Mouse (Mus musculus): ENCODE results near the gene Arid5b.
A peak's percentile ranks its signal among the peaks of the same experiment; 100 is the strongest.

Gene Arid5b

DNA sequence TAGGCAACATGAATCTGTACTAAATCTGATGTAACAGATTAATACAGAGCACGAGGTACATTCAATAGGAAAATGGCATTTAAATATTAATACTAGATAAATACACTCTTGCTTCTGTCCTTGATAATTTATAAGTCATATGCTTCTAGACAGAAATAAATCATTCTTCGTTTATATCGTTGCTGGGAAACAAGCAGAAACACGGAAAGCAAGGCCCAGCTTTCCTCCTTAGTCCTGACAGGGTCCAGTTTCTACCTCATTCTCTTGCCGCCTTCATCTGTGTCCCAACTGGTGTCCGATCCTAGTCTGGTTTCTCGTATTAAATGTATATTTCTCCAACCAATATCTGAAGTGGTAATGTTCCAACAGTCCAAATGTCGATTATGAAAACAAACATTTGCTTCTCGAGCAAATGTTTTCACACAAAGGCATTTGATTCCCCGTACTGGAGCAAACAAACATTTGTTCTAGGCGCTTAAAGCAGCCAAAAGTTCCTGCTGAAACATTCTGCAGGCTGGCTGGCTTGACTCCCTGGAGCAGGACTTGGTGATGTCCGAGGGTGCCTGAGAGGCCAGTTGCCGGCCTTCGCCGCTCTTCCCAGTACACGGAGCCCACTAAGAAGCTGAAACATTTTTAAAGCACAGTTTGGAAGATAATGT, 217.8 kb downstream of the Arid5b start:
- H3K36me3 ChIP-seq (ENCODE audit: insufficient read depth, low read length): no peaks in the 10 kb centered on the region
- no peaks in the 10 kb centered on the region for H3K27me3 ChIP-seq (ENCODE audit: insufficient read depth, low read length)
- peaks cover 19% of the 10 kb centered on the region for H3K4me1 ChIP-seq (replicated peaks; ENCODE audit: low read depth, low read length)
- no peaks in the 10 kb centered on the region for H3K9me3 ChIP-seq (ENCODE audit: low read length)
- H3K4me3 ChIP-seq (replicated peaks; ENCODE audit: low read length): no peak overlapping the region
- TF ChIP-seq NANOG (IDR thresholded peaks at IDR 0.05; ENCODE audit: borderline replicate concordance, low read length): no peak
- TF ChIP-seq POU5F1 (IDR thresholded peaks at IDR 0.05; ENCODE audit: borderline replicate concordance, low read length): no peak
- no peak for TF ChIP-seq CTCF (conservative IDR thresholded peaks at IDR 0.05; ENCODE audit: low read length)

DNA sequence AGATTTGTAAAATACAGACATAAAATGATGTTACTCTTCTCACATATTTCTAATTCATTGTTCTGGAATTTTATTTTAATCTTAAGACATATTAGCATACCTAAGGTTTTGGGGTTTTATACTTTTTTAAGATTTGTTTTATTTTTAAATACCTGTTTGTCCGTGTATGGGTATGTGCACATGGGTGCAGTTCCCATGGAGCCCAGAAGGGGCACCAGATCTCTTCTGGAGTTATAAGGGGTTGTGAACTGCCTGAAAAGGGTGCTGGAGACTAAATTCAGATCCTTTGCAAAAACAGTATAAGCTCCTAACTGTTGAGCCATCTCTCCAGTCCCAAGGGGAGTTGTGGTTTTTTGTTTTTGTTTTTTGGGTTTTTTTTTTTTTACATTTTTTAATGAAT, 220.2 kb downstream of the Arid5b start:
- peaks cover 4% of the 10 kb centered on the region; the same call in 1 of the 2 replicates for H3K4me1 ChIP-seq (replicated peaks; ENCODE audit: low read depth, low read length)
- H3K36me3 ChIP-seq (ENCODE audit: insufficient read depth, low read length): no peaks in the 10 kb centered on the region
- no peaks in the 10 kb centered on the region for H3K27me3 ChIP-seq (ENCODE audit: insufficient read depth, low read length)
- no peaks in the 10 kb centered on the region for H3K9me3 ChIP-seq (ENCODE audit: low read length)
- no peak overlapping the region for H3K4me3 ChIP-seq (replicated peaks; ENCODE audit: low read length)
- TF ChIP-seq NANOG (IDR thresholded peaks at IDR 0.05; ENCODE audit: borderline replicate concordance, low read length) (no peak), CTCF (conservative IDR thresholded peaks at IDR 0.05; ENCODE audit: low read length) (peak; percentile 52), POU5F1 (IDR thresholded peaks at IDR 0.05; ENCODE audit: borderline replicate concordance, low read length) (no peak)

GRCm38 (mm10) chr10:68057841-68058240, 220.7 kb downstream of the Arid5b start:
- TF ChIP-seq NANOG (IDR thresholded peaks at IDR 0.05; ENCODE audit: borderline replicate concordance, low read length): no peak
- TF ChIP-seq POU5F1 (IDR thresholded peaks at IDR 0.05; ENCODE audit: borderline replicate concordance, low read length): no peak
- no peak for TF ChIP-seq CTCF (conservative IDR thresholded peaks at IDR 0.05; ENCODE audit: low read length)
- H3K9me3 ChIP-seq (ENCODE audit: low read length): no peaks in the 10 kb centered on the region
- H3K36me3 ChIP-seq (ENCODE audit: insufficient read depth, low read length): no peaks in the 10 kb centered on the region
- H3K4me1 ChIP-seq (replicated peaks; ENCODE audit: low read depth, low read length): 0 out of 2 replicates have a peak, but pooled peaks cover 3% of the 10 kb centered on the region
- no peaks in the 10 kb centered on the region for H3K27me3 ChIP-seq (ENCODE audit: insufficient read depth, low read length)
- no peak overlapping the region for H3K4me3 ChIP-seq (replicated peaks; ENCODE audit: low read length)

- H3K9me3 ChIP-seq (ENCODE audit: low read length): peaks cover 6% of the 10 kb centered on the region
- H3K4me3 ChIP-seq (replicated peaks; ENCODE audit: low read length): no peak overlapping the region
- no peaks in the 10 kb centered on the region for H3K27me3 ChIP-seq (ENCODE audit: insufficient read depth, low read length)
- TF ChIP-seq CTCF (conservative IDR thresholded peaks at IDR 0.05; ENCODE audit: low read length) (no peak), NANOG (IDR thresholded peaks at IDR 0.05; ENCODE audit: borderline replicate concordance, low read length) (no peak), POU5F1 (IDR thresholded peaks at IDR 0.05; ENCODE audit: borderline replicate concordance, low read length) (no peak)
- H3K36me3 ChIP-seq (ENCODE audit: insufficient read depth, low read length): no peaks in the 10 kb centered on the region
- H3K4me1 ChIP-seq (replicated peaks; ENCODE audit: low read depth, low read length): 0 out of 2 replicates have a peak, but pooled peaks cover 10% of the 10 kb centered on the region
Measured at GRCm38 (mm10) chr10:68054706-68055105, 223.8 kb downstream of the Arid5b start.

DNA sequence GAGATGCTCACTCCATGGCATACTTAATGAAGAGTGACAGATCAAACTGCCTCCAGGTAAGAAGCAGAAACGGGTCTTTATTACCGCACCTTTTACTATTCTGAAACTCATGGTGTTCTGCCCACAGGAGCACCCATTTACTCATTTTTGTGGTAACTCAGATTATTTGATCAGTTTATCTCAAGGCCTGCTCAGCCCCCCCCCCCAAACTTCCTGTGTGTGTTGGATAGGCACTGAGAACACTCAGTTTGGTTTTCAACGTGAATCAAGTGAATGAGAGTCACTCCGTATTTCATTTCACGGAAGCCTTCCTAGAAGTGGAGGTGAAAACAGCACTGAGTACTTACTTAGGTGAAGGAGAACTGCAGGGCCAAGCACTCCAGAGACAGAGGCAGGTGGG, 224.4 kb downstream of the Arid5b start:
- Histone ChIP-seq H3K4me1 (replicated peaks; ENCODE audit: low read depth, low read length) (0 out of 2 replicates have a peak, but pooled peaks cover 10% of the 10 kb centered on the region), H3K4me3 (replicated peaks; ENCODE audit: low read length) (no peak overlapping the region), H3K36me3 (ENCODE audit: insufficient read depth, low read length) (no peaks in the 10 kb centered on the region), H3K27me3 (ENCODE audit: insufficient read depth, low read length) (no peaks in the 10 kb centered on the region), H3K9me3 (ENCODE audit: low read length) (peaks cover 12% of the 10 kb centered on the region)
- no peak for TF ChIP-seq CTCF (conservative IDR thresholded peaks at IDR 0.05; ENCODE audit: low read length)
- TF ChIP-seq POU5F1 (IDR thresholded peaks at IDR 0.05; ENCODE audit: borderline replicate concordance, low read length): no peak
- TF ChIP-seq NANOG (IDR thresholded peaks at IDR 0.05; ENCODE audit: borderline replicate concordance, low read length): no peak

GRCm38 (mm10) chr10:68052307-68052706, 226.2 kb downstream of the Arid5b start:
- H3K27me3 ChIP-seq (ENCODE audit: insufficient read depth, low read length): no peaks in the 10 kb centered on the region
- H3K9me3 ChIP-seq (ENCODE audit: low read length): peaks cover 22% of the 10 kb centered on the region
- 0 out of 2 replicates have a peak, but pooled peaks cover 3% of the 10 kb centered on the region for H3K36me3 ChIP-seq (ENCODE audit: insufficient read depth, low read length)
- TF ChIP-seq POU5F1 (IDR thresholded peaks at IDR 0.05; ENCODE audit: borderline replicate concordance, low read length) (no peak), CTCF (conservative IDR thresholded peaks at IDR 0.05; ENCODE audit: low read length) (peak; percentile 72)
- peaks cover 13% of the 10 kb centered on the region; the same call in 1 of the 2 replicates for H3K4me1 ChIP-seq (replicated peaks; ENCODE audit: low read depth, low read length)
- no peak overlapping the region for H3K4me3 ChIP-seq (replicated peaks; ENCODE audit: low read length)

DNA sequence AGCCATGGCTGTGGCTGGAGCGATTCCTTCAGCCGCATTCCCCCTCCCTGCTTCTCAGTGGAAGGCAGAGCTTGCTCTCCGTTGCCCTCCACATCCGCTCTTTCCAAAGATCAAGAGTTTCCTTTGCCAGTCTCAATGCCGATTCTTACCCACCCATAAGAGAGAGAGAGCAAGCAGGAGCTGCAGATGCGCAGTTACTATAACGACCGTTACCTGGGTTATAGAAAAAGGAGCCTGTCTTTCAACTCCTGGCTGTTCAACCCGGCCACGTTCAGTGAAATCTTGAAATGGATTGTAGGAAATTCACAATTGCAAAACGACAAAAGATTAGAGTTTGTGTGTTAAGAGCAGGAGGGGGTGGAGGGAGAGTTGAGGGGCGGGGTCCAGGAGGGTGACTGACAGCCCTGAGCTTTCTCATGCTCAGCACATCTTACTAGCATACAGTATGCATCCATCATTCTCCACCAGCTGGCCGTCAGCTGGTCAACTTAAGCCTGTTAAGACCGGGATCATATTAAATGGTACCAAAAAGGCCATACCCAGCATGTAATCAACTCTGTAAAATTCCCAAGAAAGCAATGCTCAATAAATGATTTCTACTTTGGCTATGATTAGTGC, 227.1 kb downstream of the Arid5b start:
- H3K9me3 ChIP-seq (ENCODE audit: low read length): peaks cover 22% of the 10 kb centered on the region
- H3K27me3 ChIP-seq (ENCODE audit: insufficient read depth, low read length): 0 out of 2 replicates have a peak, but pooled peaks cover 1% of the 10 kb centered on the region
- H3K4me1 ChIP-seq (replicated peaks; ENCODE audit: low read depth, low read length): peaks cover 16% of the 10 kb centered on the region; the same call in 1 of the 2 replicates
- H3K36me3 ChIP-seq (ENCODE audit: insufficient read depth, low read length): 0 out of 2 replicates have a peak, but pooled peaks cover 3% of the 10 kb centered on the region
- no peak overlapping the region for H3K4me3 ChIP-seq (replicated peaks; ENCODE audit: low read length)
- TF ChIP-seq POU5F1 (IDR thresholded peaks at IDR 0.05; ENCODE audit: borderline replicate concordance, low read length): no peak
- no peak for TF ChIP-seq CTCF (conservative IDR thresholded peaks at IDR 0.05; ENCODE audit: low read length)
- no peak for TF ChIP-seq NANOG (IDR thresholded peaks at IDR 0.05; ENCODE audit: borderline replicate concordance, low read length)

GRCm38 (mm10) chr10:68050882-68051281, 227.7 kb downstream of the Arid5b start:
- Histone ChIP-seq H3K4me3 (replicated peaks; ENCODE audit: low read length) (no peak overlapping the region), H3K9me3 (ENCODE audit: low read length) (peaks cover 22% of the 10 kb centered on the region), H3K36me3 (ENCODE audit: insufficient read depth, low read length) (0 out of 2 replicates have a peak, but pooled peaks cover 3% of the 10 kb centered on the region), H3K27me3 (ENCODE audit: insufficient read depth, low read length) (0 out of 2 replicates have a peak, but pooled peaks cover 4% of the 10 kb centered on the region), H3K4me1 (replicated peaks; ENCODE audit: low read depth, low read length) (peaks cover 16% of the 10 kb centered on the region; the same call in 1 of the 2 replicates)
- TF ChIP-seq NANOG (IDR thresholded peaks at IDR 0.05; ENCODE audit: borderline replicate concordance, low read length) (no peak), CTCF (conservative IDR thresholded peaks at IDR 0.05; ENCODE audit: low read length) (peak; percentile 66)

All from E14TG2a.4 (cell line).